Mouse (Mus musculus): ENCODE results near the gene Cog1. TPM values are rescaled to one million over a fixed set of nuclear protein-coding genes. Genes with fewer than 3 reads are reported as not detected.

The Cog1 gene
- total and polyA plus RNA-seq, 3 experiments, result 29.4 to 113 (median 37.4) TPM

DNA sequence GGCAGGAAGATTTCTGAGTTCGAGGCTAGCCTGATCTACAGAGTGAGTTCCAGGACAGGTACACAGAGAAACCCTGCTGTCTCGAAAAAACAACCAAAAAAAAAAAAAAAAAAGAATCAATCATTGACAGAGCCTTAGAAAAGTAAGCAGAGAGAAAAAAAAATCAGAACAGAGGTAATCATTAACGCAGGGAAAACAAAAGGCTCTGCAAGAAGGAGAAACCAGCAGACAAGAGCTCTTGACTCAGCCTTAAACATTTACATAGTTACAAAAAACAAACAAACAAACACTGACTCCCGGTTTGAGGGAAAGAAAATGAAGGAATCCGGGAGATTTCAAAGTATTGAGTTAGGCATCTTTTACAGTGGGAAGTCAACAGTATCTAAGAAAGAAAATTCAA, 39.4 kb upstream of the Cog1 start:
- DNase-seq (ENCODE audit: low read depth, low spot score), result no peak
- Histone ChIP-seq H3K9me3 (replicated peaks; ENCODE audit: insufficient read depth, low read length) (no peaks in the 10 kb centered on the region), H3K27me3 (ENCODE audit: control insufficient read depth in 1 of 2, insufficient read depth in 2 of 2, low read length in 2 of 2) (0 out of 4 replicates have a peak, but pooled peaks cover 0 to 2% of the 10 kb centered on the region in 2 experiments), H3K4me3 (ENCODE audit: control insufficient read depth in 1 of 2, insufficient read depth in 1 of 2, low read depth in 2 of 2, low read length in 2 of 2) (no peak overlapping the region), H3K4me1 (ENCODE audit: control insufficient read depth in 1 of 2, insufficient read depth in 2 of 2, low read length in 2 of 2) (no peaks in the 10 kb centered on the region), H3K36me3 (ENCODE audit: control insufficient read depth in 1 of 2, insufficient read depth in 2 of 2, low read length in 2 of 2) (no peaks in the 10 kb centered on the region), H3K9ac (ENCODE audit: control insufficient read depth, low read depth, low read length, poor library complexity, severe bottlenecking) (no peak overlapping the region), H3K79me2 (ENCODE audit: control insufficient read depth, insufficient read depth, low read length, poor library complexity) (no peaks in the 10 kb centered on the region), H3K27ac (ENCODE audit: control insufficient read depth, low read depth, low read length) (no peak overlapping the region)
- no peak for TF ChIP-seq USF2 (IDR thresholded peaks at IDR 0.05; ENCODE audit: borderline replicate concordance in 1 of 2, insufficient read depth in 1 of 2, low read depth in 1 of 2, low read length in 2 of 2)

DNA sequence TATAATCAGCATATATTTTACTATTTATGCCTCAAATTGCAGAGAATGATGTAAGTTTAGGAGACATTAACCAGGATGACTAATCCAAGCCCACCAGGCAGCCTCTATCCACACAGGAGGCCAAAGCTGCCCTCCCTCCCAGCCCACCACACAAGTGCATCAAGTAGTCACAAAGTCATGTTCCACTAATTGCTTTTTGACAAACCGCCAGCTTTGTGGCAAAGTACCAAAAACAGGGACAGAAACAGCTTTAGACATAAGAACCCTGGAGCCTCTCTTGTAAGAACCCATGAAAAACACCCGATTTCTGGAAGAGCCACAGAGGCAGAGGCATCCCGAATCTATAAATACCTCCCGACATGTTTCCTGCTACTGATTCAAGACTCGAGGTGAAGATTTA, 38.7 kb upstream of the Cog1 start:
- TF ChIP-seq MAX (IDR thresholded peaks at IDR 0.05; ENCODE audit: low read length), result no peak
- no peak for TF ChIP-seq MEF2A (IDR thresholded peaks at IDR 0.05; ENCODE audit: extremely low read depth, insufficient replicate concordance, low read depth, low read length, poor library complexity, severe bottlenecking)
- no peak for TF ChIP-seq TAL1 (IDR thresholded peaks at IDR 0.05; ENCODE audit: low read length)
- TF ChIP-seq CHD2 (IDR thresholded peaks at IDR 0.05; ENCODE audit: low read length), result no peak
- no peak for TF ChIP-seq GATA1 (IDR thresholded peaks at IDR 0.05; ENCODE audit: low read depth, low read length)
- TF ChIP-seq POLR2AphosphoS5 (IDR thresholded peaks at IDR 0.05; ENCODE audit: borderline replicate concordance, low read depth, low read length), result no peak
- no peak for TF ChIP-seq E2F4 (IDR thresholded peaks at IDR 0.05; ENCODE audit: borderline replicate concordance, low read depth, low read length)
- TF ChIP-seq USF2 (IDR thresholded peaks at IDR 0.05; ENCODE audit: borderline replicate concordance in 1 of 2, insufficient read depth in 1 of 2, low read depth in 1 of 2, low read length in 2 of 2), result no peak
- no peak for TF ChIP-seq JUND (IDR thresholded peaks at IDR 0.05; ENCODE audit: low read depth, low read length)
- no peak for TF ChIP-seq SMC3 (IDR thresholded peaks at IDR 0.05; ENCODE audit: low read depth, low read length)
- TF ChIP-seq ETS1 (IDR thresholded peaks at IDR 0.05; ENCODE audit: low read depth, low read length), result no peak
- TF ChIP-seq ZMIZ1 (IDR thresholded peaks at IDR 0.05; ENCODE audit: low read depth, low read length), result no peak
- no peak for TF ChIP-seq MYC (IDR thresholded peaks at IDR 0.05; ENCODE audit: low read depth, low read length)
- TF ChIP-seq POLR2AphosphoS2 (IDR thresholded peaks at IDR 0.05; ENCODE audit: low read length), result no peak
- TF ChIP-seq TBP (IDR thresholded peaks at IDR 0.05; ENCODE audit: low read depth, low read length), result no peak
- no peaks in the 10 kb centered on the region for H3K9me3 ChIP-seq (replicated peaks; ENCODE audit: insufficient read depth, low read length)
- no peak overlapping the region for H3K27ac ChIP-seq (ENCODE audit: control insufficient read depth, low read depth, low read length)
- no peaks in the 10 kb centered on the region for H3K4me1 ChIP-seq (ENCODE audit: control insufficient read depth in 1 of 2, insufficient read depth in 2 of 2, low read length in 2 of 2)
- H3K4me3 ChIP-seq (ENCODE audit: control insufficient read depth in 1 of 2, insufficient read depth in 1 of 2, low read depth in 2 of 2, low read length in 2 of 2), result no peak overlapping the region
- H3K9ac ChIP-seq (ENCODE audit: control insufficient read depth, low read depth, low read length, poor library complexity, severe bottlenecking), result no peak overlapping the region
- no peaks in the 10 kb centered on the region for H3K36me3 ChIP-seq (ENCODE audit: control insufficient read depth in 1 of 2, insufficient read depth in 2 of 2, low read length in 2 of 2)
- H3K79me2 ChIP-seq (ENCODE audit: control insufficient read depth, insufficient read depth, low read length, poor library complexity), result no peaks in the 10 kb centered on the region
- DNase-seq (ENCODE audit: low read depth, low spot score), result no peak
- 0 out of 4 replicates have a peak, but pooled peaks cover 0 to 2% of the 10 kb centered on the region in 2 experiments for H3K27me3 ChIP-seq (ENCODE audit: control insufficient read depth in 1 of 2, insufficient read depth in 2 of 2, low read length in 2 of 2)

Measured in MEL (cell line).